Mouse (Mus musculus): ENCODE measurements around the gene Eef1akmt1.
A peak's percentile ranks its signal among the peaks of the same experiment; 100 is the strongest.

Gene Eef1akmt1

DNA sequence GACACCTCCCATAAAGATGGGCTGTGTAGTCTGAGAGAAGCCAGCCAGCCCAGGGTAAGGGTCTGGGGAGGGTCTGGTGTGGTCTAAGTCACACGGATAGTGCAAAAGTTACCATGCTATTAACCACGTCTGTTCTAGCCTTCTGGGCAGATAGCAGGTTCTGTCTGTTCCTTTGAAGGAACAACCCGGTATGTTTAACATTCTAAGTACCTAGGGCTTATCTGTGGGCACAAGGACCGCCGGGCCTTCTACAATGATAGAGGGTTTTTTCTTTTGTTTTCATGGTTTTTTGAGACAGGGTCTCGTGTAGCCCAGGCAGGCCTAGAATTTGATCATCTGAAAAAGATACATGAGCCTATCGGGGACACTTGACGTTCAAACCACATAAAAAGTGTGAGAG, 25.3 kb downstream of the Eef1akmt1 start:
- no peak for DNase-seq

DNA sequence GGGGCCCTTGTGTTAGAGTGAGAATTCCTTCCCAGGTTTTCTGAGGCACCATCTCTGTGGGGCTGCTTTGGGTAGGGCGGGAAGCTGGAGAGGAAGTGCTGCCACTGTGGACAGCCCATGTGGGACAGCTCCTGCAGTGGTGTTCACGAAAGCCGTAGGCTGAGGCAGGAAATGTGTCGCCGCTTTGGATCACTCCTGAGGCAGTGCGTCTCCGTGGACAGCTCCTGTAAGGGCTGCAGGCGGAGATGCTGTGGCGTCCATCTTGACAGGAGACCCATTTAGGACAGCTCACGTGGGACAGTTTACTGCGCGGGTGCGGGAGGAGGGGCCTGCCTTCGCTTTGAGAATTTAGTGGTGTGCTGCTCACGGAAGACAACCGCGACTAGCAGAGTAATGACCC, 25.9 kb downstream of the Eef1akmt1 start:
- no peak for DNase-seq

DNA sequence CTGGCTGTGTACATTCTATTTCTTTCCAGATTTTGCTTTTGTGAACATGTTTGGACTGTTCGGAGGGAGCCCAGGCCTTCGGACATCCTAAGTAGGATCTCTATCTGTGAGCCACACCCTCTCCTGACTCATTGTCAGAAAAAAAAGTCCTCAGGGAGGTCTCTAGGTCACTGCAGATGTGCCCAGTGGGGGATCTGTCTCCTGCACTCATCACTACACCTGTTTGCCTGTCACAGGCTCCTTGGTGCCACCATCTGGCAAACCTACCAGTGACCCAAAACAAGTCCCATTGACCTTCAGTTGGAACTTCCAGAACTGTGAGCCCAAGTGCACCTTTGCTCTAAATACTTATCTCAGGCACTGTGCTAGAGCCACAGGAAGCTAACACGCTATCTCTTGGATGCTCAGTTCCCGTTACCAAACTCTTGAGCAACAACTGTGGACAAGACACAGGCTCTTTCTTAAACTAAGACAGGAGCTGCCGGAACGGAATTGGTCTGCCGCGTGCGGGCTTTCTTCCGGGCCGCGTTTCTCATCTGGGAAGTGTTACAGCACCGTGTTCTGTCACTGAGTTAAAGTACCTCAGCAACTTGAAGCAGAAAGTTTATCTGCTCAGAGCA, 27.9 kb downstream of the Eef1akmt1 start:
- no peak for DNase-seq

DNA sequence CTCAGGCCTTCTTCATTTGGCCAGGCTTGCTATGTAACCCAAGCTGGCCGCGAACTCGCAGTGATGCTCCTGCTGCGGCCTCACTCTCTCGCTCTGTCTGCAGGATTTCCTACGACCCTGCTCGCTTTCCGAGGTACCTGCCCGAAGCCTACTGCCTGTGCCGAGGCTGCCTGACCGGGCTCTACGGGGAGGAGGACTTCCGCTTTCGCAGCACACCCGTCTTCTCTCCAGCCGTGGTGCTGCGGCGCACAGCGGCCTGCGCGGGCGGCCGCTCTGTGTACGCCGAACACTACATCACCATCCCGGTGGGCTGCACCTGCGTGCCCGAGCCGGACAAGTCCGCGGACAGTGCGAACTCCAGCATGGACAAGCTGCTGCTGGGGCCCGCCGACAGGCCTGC, 29.2 kb downstream of the Eef1akmt1 start:
- peak; percentile 11 for DNase-seq

DNA sequence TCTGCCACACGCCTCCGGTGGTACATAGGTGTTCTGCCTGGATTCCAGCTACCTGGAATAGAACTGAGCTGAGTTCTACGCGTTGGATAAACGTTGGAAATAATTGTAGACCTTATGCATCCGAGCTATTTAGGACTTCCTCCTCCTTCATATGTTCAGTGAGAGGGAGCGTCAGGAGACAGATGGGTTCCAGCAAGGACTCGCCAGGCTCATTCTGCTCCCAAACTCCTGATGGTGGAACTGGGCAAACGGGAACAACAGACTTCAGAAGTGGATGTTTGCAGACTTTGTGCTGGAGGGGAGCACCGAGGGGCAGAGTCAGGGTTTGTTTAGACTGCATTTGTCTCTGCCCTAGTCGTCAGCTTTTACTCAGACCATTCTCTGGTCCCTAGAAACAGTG, 30.7 kb downstream of the Eef1akmt1 start:
- no peak for DNase-seq

DNA sequence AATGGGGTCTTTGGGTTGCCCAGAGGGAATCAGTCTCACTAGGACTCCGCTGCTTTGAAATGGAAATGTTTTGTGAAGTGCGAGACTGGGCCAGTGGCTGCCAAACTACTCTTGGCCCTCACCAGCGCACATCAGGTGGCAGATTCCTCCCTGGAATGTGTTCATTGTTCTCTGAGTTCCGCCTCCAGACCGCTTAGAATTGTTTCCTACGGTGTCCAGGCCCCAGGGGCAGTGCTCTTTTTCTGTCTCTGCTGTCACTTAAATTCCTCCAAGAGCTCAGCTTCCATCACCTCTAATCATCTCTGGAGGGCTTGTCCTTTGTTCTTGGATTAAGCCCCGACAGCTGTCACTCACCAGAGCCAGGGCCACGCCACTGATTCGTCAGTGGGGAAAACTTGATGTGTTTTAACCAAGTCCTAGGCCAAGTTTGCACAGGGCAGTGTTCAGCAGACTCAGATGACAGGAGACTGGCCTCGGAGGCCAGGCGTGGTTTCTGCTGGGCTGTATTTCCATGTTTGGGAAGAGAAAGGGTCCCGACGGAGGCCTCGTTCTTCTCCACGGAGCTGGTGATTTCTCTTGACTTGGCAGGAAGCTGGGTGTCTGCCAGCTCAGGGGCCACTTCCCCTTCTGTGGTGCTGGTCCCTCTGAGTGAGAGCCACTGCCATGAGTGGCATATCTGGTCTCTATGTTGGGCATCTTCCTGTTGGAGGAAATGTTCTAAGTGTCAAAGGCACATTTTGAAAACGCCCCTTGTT, 34.0 kb downstream of the Eef1akmt1 start:
- DNase-seq: no peak

DNA sequence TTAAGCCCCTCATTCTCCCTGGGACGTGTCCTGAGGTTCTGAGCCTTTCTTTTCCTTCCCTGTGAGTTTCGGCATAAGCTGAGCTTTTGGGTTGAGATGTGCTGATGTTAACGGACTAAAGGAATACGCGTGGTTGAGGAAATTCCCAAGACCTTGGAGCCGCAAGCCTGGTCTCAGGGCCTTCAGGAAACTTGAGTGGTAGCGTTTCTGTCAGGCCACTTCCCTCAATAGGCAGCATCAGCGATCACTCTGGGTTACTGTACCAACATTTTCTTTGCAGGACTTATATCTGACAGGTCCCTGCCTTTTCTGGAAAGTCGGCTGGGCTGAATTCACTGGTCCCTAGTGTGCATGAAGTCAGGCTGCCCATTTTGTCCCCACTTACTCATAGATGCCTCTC, 34.6 kb downstream of the Eef1akmt1 start:
- DNase-seq: no peak

DNA sequence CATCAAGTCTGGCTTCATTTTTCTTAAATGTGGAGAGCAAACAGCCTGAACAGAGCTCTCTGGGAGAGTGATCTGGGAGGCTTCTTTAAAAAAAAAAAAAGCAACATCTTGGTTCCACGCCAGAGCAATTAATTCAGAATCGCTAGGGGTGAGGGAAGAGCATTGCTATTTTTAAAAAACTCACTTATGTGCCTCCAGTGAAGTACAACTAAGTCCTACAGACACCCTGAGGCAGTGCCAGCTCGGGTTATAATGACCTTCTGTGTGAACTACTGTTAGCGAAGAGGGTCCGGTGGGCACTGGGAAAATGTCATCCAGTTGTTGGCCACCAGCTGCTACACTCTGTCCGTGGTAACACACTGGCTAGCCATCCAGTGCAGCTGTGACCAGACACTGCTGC, 35.8 kb downstream of the Eef1akmt1 start:
- no peak for DNase-seq

DNA sequence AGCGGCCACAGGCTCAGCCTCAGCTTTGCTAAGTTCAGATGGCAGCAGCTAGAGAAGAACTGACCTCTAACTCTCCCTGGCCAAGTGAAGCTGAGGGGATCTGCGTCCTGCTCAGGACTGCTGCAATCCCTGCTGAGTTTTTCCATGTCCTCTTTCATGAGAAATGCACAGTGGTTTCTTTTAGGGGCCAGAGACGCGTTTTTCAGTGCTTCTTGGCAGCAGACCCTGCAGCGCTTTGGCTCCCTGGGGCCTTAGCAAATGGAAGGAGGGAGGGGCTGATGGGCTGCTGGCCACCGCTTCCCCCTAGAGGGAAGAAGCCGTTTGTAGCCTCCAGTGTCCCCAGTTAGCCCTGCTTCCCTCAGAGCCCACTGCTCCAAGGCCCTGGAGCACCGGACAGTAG, 36.5 kb downstream of the Eef1akmt1 start:
- DNase-seq: no peak

DNA sequence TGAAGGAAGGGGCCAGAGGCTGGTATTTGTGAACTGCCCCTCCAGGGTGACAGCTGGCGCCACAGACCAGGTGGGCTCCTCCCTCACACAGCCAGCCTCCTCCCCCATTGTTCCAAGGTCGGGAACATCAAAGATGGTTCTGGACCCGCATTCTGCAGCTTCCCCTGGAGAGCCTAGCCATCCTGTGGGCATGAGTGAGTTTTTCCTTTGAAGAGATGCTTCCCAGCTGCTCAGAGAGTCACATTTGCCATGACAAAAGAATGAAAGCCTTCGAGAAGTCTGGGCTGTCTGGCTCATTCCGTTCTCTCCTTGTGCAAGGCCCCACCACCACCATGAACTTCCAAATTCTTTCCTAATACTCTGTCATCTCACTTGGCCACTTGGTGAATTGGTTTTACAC, 37.1 kb downstream of the Eef1akmt1 start:
- DNase-seq: no peak

DNA sequence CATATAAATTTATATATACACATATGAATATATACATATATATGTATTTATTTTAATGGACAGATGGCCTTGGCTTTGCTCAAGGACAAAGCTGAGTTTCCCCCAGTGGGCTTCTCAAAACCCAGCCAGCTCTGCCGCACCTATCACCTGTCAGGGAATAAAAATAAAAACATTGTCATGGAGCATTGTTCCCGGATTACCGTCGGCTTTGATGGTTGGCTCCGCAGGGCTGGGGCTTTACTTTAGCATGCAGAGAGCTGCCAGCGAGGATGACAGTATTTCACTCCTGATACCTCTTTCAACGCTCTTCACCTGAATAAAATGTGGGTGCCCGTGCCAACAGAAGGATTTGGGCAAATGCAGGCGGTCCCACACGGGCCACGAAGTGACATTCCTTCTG, 37.6 kb downstream of the Eef1akmt1 start:
- DNase-seq: no peak

DNA sequence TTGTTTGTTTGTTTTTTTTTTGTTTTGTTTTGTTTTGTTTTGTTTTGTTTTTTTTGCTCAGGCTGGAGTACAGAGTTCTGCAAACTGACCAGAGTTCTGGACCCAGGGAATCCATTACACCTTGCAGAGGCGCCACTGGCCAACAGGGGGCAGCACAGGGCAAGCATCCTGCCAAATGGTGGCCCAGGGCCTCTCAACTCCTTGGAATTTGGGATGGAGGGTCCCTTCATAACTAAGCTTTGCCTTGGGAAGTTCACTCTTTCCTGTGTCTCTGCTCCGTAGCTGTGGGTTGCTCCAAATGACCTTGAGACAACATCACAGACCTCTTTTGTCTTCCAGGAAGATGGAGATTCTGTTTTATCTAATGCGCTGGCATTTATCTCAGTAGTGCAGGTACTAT, 38.2 kb downstream of the Eef1akmt1 start:
- peak; percentile 27 for DNase-seq

DNA sequence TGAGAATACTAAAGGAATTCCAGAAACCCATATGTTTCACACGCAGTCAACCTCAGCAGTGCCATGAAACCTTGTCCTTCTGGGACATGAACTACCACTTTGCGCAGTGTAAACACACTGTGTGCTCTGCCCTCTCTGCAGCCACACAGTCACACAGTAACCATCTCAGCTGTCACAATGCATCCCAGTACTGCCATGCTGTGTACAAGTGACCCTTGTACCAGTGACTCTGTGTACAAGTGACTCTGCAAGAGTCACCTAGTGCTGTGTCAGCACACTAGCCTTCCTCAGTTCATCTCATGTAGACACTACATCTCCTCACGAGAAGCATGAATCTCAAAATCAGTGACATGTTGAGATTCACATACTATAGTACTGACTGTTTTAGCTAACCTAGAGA, 38.8 kb downstream of the Eef1akmt1 start:
- DNase-seq: no peak

DNA sequence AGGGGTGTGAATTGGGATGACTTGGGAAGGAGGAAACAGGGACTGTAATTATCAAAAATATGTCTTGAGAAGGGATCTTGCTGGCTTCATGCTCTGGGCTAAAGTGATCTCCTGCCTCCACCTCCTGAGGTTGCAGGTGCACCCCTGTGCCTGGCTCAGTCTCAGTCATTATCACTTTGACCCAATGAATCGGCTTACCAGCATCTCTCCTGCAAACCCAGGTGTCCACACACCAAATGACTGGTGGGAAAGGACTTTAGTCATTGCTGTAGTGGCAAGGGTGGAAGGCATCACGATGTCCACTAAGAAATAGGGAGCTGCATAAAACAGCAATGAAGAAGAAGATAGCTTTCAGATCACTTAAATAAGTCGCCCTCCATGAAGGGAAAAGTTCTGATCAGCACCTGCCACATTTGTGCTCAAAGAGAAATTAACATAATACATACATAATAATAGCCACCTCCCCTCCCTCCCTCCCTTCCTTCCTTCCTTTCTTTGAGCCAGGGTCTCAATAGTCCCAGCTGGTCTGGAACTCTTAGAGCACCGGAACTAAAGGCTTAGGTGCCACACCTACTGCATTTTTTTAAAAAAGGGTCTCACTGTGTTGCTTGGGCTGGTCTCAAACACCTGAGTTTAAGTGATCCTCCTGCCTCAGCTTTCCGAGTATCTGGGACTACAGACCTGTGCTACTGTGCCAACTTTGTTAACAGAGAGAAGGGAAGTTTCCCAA, 41.5 kb downstream of the Eef1akmt1 start:
- no peak for DNase-seq

DNA sequence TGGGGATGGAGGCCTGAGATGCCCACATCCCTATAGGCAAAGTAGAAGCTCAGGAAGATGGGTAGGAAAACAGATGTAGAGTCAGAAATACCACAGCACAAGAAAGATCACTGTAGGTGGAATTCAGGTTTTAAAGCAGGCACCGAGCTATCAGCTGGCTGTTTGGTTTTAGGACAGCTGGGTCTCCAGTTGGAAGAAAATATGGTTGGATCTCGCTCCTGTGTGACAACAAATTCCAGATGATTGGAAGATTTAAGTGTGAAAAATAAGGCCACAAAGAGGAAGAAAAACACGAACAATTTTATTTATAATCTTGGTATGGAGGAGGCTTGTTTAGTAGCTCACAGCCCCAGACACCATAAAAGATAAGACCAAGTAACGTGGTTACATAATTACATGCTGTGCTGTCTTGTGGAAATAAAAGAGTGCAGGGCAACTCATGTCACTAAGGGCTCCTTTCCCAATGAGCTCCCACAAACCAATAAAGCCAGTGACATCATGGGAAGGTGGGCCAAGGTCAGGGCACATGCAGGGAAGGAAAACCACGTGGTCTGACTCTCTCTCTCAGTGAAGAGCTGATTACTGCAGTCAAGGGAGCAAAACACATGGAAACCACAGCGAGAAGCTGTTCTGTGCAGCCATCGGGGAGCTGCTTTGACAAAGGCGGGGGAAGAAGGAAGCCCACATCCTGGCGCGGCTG, 42.2 kb downstream of the Eef1akmt1 start:
- no peak for DNase-seq

DNA sequence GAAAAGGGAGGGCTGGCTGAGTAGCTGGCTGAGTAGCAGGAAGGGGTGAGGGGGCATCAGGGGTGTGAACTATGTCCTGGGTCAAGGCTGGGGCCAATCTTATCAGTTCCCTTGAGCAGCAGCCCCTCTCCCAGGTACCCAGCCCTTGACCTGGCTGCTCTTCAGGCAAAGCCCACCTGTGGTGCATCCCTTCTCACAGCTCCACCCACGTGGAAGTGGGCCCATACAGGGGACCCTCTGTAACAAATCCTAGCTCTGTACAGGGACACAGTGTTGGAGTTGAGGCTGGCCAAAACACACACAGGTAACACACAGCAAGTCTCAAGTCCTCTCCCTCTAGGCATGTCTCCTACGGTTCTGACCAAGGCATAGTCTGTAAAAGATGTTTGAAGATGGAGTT, 43.8 kb downstream of the Eef1akmt1 start:
- DNase-seq: no peak

DNA sequence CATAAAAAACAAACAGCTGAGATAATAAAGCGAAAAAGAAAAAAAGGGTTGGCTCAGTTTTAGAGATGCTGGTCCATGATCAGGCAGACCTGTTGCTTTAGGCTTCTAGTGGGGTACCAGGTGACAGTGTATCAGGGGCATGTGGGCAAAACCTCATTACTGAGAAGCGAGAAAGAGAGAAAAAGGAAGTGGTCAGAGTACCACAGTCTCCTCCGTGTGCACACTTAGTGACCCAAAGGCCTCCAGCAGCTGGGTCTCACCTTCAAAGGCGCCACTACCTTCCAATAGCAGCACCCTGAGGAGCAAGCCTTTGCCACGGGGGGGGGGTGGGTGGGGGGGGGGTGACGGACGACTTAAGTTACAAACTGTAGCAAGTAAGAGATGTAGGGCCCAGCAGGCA, 44.3 kb downstream of the Eef1akmt1 start:
- DNase-seq: no peak

DNA sequence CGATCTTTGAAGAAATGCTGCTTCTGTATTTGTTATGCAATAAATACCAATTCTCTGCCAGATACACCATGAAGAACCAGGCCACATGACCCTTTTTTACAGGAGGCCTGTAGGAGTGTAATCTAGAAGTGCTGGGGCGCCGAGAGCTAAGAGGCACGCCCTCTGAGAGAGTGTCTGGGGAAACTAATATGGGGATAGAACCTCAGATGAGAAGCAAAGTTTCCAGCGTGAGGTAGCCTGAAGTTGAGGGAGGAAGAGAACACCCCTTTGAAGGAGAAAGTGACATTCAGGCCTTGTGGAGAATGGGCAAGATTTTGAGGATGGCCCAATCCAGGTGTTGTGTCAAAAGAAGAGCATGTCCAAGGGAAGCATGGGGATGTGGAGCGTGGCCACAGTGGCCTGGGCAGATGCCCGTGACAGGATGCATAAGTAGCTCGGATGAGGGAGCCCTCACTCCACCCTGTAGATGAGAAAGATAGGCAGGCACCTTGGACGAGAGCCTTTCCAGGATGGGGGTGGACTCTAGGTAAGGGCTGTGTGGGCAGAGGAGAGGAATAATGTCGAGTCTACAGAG, 45.3 kb downstream of the Eef1akmt1 start:
- DNase-seq: no peak

DNA sequence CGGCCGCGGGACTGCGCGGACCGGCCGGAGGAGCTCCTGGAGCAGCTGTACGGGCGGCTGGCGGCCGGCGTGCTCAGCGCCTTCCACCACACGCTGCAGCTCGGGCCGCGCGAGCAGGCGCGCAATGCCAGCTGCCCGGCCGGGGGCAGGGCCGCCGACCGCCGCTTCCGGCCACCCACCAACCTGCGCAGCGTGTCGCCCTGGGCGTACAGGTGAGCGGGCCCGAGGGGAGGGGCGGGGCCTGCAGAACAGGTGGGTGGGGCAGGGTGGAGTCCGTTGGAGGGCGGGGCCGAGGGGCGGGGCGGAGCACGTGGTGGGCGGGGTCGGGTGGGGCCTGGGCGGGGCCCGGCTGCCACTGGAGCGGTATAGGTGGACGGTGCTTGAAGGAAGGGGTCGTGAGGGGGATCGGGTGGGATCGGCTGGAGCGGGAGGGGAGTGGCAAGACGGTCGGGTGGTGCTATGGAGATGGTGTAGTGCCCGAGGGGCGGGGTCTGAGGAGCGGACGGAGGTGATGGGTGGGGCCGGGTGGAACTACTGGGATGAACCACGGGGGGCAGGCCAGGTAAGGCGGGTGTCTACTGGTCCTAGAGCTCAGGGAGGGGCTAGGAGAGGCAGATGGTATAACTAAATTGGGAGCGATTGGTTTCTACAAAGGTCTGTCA, 45.9 kb downstream of the Eef1akmt1 start:
- peak; percentile 56 for DNase-seq

DNA sequence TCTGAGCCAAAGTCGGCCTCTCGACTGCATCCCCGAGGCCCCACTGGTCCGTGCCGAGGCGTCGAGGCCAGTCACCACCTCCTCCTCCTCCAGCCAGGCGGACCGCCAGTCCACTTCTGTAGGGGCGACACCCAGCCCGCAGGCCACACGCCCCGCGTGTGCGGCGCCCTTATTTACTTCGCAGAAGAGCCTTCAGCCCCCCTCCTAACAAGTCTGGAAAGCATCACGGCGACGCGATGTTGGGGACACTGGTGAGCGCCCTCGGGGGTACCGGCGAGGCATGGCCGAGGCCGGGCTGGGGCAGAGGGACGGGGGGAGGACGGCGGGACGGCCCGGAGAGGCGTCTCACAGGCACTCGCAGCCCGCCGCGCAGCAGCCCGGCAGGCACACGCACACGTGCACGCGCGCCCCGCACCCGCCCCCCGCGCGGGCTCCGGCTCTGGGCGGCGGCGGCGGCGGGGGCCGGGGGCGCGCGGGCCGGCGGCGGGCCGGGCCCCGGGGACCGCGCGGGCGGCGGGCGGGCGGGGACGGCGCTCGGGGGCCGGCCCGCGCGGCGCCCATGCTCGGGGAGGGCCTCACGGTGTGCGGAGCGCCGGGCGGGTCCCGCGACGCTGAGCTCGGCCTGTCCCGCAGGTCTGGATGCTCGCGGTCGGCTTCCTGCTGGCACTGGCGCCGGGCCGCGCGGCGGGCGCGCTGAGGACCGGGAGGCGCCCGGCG, 46.6 kb downstream of the Eef1akmt1 start, which contains the start of gene Il17d:
TSS of gene Il17d (plus strand) at position 107 of the 717 bp plus-strand sequence.
- no peak for DNase-seq

DNA sequence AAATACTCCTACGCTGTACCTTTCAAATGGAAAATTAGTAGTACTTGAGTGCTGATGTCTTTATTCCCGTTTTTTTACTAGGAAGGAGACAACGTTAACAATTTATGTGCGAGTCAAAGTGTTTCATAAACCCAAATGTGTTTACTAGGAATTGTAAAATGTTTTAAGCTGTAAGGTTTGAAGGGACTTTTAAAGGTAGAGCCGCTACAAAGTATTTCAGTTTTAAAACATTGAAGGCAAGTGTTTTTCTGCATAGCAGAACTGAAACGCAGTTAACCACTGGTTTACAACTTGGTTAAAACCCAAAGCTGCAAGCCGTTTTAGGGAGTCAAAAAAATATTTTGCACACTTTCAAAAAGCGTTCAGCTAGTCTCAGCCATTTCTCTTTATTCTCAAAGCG, 47.6 kb downstream of the Eef1akmt1 start:
- no peak for DNase-seq

DNA sequence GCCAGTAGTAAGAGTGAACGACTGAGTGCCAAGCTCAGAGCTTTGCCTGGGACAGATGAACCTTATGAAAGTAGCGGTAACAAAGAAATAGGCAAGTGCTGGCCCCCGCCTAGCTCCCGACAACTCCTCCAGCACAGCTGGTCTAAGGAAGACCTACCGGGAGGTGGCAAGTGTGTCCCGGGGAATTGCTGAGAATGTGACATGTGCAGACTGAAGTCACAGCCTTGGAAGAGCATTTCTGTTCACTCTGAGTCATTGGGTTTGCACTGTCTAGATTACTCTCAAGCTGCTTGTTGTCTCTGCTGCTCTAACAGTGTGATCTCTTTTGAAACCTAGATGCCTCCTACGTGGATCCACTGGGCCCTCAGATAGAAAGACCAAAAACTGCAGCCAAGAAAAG, 54.4 kb downstream of the Eef1akmt1 start:
- DNase-seq: no peak
